Mouse (Mus musculus) hindlimb bud, embryonic 11.5 days (tissue): Measurements from ENCODE around the gene Dyrk4.

Experiments
- DNase-seq: peaks from one replicate; pipeline ENCODE4 v3.0.0-alpha.2; 2012; ENCODE audit warnings: low read depth, low spot score; ENCODE audit errors: extremely low spot score

Gene Dyrk4

GRCm38 (mm10) chr6:126921111-126921881 is at the start of gene Dyrk4:
Dyrk4 (minus strand) TSS chr6:126921839.
- no peak for DNase-seq

DNA sequence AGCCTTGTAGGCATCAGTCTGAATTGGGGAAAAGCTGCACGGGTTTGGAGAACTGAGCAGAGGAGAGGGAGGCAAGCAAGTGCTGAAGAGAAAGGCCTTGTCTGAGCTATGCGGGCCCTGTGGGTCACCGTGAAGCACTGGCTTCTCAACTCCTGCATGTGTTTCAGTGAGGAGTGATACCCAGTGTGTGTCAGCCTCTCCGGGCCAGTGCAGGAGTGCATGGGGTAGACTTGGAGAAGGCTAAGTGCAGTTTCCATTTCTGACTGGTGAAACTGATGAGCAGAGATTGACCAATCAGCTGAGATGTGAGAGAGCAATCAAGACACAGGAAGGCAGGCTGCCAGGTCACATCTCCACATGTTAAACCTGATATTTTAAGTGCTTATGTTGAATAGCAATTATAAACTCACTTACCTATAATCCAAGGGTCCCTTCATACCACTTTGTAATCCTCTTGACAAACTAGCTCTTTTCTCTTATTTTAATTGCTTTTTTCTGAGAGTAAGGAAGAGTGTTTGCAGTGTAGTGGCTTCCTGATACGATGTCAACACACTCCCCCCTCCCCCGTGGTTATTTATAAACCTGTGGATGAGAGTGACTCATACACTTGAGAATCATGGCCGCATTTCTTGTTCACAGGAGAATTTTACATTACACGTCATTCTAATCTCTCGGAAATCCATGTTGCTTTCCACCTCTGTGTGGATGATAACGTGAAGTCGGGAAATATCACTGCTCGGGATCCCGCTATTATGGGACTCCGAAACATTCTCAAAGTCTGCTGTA is 44.8 kb upstream of the Dyrk4 start:
- no peak for DNase-seq

GRCm38 (mm10) chr6:126963426-126963825 is 41.8 kb upstream of the Dyrk4 start:
- no peak for DNase-seq

DNA sequence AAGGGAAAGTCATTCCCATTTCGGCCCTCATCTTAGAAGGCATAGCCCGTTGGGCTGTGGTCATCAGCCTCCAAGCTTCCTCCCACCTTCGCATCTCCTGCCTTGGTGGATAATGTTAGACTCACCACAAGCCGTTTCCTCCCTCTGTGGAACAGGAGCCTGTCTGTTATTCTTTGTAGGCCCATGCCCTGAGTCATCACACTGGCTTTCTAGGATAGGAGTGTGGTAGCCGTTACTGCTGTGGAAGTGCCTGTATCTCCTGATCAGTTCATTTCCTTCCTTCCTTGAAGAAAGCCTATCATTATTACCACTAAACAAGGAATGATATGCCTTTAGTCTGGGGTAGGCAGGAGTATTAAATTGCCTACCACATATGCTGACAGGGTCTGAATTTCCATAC is 41.1 kb upstream of the Dyrk4 start:
- DNase-seq = no peak

DNA sequence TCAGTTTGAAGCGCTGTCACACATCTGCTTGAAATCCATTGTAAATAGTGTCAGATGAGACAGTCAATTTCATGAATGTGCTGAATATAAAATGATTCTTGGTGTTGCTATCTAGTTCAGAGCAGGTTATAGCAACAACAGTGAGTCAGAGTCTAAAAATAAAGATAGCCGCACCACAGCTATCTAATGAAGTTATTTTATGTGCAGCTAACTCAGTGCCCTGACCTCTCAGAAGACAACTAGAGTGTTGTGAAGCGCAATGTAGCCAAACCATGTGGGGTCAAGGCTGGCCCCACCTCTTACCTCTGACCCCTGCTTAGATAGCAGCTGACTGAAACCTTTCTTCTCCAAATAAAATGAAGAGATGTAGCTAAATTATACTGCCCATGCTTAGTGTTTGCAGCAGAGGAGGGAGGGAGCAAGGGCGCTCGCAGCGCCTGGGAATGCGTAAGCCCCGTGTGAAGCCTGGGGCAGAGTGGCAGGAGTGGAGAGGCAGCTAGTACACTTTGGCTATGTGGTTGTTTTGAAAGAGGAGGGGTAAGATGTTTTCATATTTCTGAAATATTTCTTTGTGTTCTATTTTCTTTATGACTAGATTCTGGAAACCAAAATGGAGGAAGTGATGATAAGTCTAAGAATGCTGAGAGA is 39.9 kb upstream of the Dyrk4 start:
- DNase-seq = no peak

- DNase-seq = peak; percentile 58
These were observed 34.1 kb upstream of the Dyrk4 start for GRCm38 (mm10) chr6:126955734-126956133.

GRCm38 (mm10) chr6:126948336-126948735 is 26.7 kb upstream of the Dyrk4 start:
- no peak for DNase-seq

DNA sequence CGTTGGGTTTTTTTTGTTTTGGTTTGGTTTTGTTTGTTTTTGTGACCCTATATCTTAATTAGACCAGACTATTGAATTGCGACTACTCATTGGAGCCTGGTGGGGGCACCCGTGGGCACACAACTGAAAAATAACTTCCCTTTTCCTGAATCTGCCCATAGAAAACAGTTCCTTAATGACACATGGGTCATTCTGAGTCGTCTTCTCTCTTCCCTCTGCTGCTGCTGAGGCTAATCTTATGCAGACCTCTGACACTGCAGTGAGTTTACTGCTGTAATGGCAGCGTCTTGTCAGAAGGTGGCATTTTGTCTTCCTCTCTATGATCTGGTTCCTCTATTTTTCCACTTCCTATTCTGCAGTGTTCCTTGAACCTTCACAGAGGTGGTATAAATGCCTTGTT is 18.8 kb upstream of the Dyrk4 start:
- no peak for DNase-seq

DNA sequence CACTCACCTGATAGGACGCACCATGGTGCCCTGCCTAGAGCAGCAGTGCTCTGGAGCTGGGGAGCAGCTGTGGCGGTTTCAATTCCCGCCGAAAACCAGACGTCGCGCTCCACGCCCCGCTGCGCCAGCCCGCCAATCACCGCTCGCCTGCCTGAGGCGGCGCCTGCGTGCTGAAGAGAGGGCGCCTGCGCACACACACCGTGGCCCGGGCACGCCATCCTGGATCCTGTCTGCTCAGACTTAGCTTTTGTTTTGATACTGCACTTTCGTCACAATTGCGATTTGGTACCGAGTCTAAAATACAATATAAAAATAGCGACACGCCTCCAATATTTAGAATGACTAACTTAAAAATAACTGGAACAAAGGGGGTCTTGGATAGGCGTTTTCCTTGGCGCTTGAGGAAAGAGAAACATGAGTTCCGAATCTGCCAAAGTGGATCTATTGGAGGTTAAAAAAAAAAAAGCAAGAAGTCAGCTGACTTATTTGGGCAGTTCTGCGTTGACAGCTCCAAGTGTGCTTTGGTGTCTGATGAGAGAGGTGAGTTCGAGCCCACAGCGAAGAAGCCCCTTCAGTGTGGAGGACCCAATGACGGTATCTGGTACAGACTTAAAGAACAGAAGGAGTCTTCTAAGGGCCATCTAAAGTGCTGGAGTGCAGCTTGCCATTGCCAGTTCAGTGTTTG is 18.0 kb upstream of the Dyrk4 start, which contains the start of the genes Rad51ap1 and D6Wsu163e:
Gene Rad51ap1 (minus strand): TSS at position 101 of the 685 bp plus-strand sequence.
Gene D6Wsu163e (plus strand): TSS at position 476 of the 685 bp plus-strand sequence.
- DNase-seq = peak; percentile 90

GRCm38 (mm10) chr6:126938853-126939486 is 17.3 kb upstream of the Dyrk4 start:
- no peak for DNase-seq

DNA sequence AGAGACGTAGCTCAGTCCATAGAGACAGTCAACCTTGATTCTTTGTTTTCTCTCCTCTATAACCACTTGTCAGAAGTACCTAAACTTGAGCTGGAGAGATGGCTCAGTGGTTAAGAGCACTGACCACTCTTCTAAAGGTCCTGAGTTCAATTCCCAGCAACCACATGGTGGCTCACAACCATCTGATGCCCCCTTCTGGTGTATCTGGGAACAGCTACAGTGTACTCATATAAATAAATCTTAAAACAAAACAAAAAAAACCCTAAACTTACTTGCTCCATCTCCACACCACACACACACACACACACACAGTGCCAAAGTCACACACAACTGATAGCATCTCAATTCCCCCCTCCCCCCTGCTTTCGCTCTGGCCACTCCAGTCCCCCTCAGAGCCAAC is 16.4 kb upstream of the Dyrk4 start:
- no peak for DNase-seq

GRCm38 (mm10) chr6:126932896-126933295 is 11.3 kb upstream of the Dyrk4 start:
- no peak for DNase-seq

GRCm38 (mm10) chr6:126914928-126915327 is 6.7 kb downstream of the Dyrk4 start:
- DNase-seq = no peak

- DNase-seq = no peak
These were observed 10.9 kb downstream of the Dyrk4 start for GRCm38 (mm10) chr6:126910727-126911126.

GRCm38 (mm10) chr6:126907876-126908275 is 13.8 kb downstream of the Dyrk4 start:
- no peak for DNase-seq

- DNase-seq = no peak
These were observed 14.3 kb downstream of the Dyrk4 start for GRCm38 (mm10) chr6:126907378-126907777.

GRCm38 (mm10) chr6:126877118-126877517 is 44.5 kb downstream of the Dyrk4 start:
- DNase-seq = no peak

GRCm38 (mm10) chr6:126852881-126853280 is 68.8 kb downstream of the Dyrk4 start, which contains the start of gene Akap3:
Akap3 (plus strand) TSS chr6:126853098.
- no peak for DNase-seq

DNA sequence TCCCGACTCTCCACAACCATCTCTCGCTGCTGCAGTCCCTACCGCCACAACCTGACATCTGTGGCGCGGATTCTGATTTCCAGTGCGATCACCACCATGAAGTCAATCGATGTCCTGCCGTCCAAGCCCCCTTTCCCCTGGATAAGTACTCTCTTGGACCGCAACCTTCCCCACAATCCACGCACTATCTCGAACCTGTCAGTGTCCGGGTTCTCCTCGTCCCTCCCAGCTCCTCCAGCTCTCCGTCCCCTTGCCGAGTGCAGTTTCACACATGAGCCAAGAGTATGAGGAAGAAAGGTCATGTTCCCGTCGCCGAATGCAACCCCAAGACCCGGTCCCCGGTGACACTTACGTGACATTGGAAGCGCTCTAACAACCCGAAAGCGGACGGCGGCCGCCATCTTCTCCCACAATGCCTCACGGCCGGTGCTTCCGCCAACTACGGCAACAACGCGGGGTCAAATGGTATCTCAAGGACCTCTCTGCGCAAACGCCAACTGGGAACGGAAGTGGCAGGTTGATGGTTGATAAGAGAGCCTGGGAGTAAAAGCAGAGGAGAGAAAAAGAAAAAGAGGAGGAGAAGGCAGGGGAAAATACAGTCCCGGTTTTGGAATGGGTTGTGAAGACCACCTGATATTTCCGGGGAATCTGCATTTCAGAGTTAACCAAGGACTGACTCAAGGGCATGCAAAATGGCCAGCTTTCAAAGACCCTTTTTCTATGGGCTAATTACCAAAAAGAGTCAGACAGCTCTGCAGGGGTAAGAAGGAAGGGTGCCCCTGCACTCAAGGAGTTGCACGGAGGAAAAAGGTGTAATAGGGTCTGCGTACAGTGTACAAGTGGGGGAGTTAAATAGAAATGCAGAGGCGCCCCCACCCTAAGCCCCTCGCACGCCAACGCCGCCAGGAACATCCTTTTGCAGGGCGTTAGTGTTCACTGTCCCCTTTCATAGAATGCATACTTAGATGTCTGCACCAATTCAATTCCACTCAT is 72.6 kb downstream of the Dyrk4 start, which contains the start of gene Ndufa9:
Gene Ndufa9 (minus strand): TSS at position 425 of the 993 bp plus-strand sequence.
- DNase-seq = peak; percentile 82
